Mouse (Mus musculus): ENCODE results near the gene Sctr. TPM values are rescaled to one million over a fixed set of nuclear protein-coding genes. Genes with fewer than 3 reads are reported as not detected.

Gene Sctr
- polyA plus RNA-seq, 1 experiment from 2014 or later = 0.11 TPM

DNA sequence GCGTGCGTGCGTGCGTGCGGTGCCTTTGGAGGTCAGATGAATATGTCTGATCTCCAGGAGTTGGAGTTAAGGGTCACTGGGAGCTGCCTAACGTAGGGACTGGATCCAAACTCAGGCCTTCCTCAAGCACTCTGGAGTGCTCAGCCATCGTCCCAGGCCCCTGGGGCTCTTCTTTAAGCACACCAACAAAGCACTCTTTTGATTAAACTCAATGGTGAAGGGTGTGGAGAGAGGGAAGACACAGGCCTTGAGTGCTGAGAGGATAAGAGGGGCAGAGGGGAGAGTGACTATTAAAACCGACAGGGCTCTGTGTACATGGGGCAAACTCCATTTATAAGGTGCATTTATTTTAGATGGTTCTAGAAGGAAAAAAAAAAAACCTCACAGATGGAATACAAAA is 35.7 kb downstream of the Sctr start:
- 75% methylated on average over 8 of the region's 8 CpGs for WGBS
- Histone ChIP-seq H3K9ac (ENCODE audit: low read length) (no peak overlapping the region), H3K36me3 (ENCODE audit: control insufficient read depth, insufficient read depth, low read length) (no peaks in the 10 kb centered on the region), H3K27me3 (ENCODE audit: control insufficient read depth, insufficient read depth, low read length) (no peaks in the 10 kb centered on the region), H3K4me3 (ENCODE audit: control insufficient read depth in 1 of 2, insufficient read depth in 1 of 2, low read depth in 1 of 2, low read length in 2 of 2) (no peak overlapping the region), H3K4me2 (ENCODE audit: low read length) (no peak overlapping the region), H3K9me3 (ENCODE audit: control insufficient read depth, low read length) (no peaks in the 10 kb centered on the region), H3K4me1 (ENCODE audit: control insufficient read depth in 2 of 2, insufficient read depth in 2 of 2, low read length in 2 of 2) (no peaks in the 10 kb centered on the region; a peak in 2 of 4 replicates), H3K27ac (replicated peaks in 1 of 2; ENCODE audit: control insufficient read depth in 1 of 2, insufficient read depth in 1 of 2, low read depth in 2 of 2, low read length in 2 of 2) (no peak overlapping the region)
- no peak for ATAC-seq (ENCODE audit: insufficient number of reproducible peaks, insufficient read depth, low FRiP score, low read depth)

GRCm38 (mm10) chr1:120044584-120044983 is 37.9 kb downstream of the Sctr start:
- Histone ChIP-seq H3K4me2 (ENCODE audit: low read length) (no peak overlapping the region), H3K27ac (replicated peaks in 1 of 2; ENCODE audit: control insufficient read depth in 1 of 2, insufficient read depth in 1 of 2, low read depth in 2 of 2, low read length in 2 of 2) (no peak overlapping the region), H3K36me3 (ENCODE audit: control insufficient read depth, insufficient read depth, low read length) (no peaks in the 10 kb centered on the region), H3K4me1 (ENCODE audit: control insufficient read depth in 2 of 2, insufficient read depth in 2 of 2, low read length in 2 of 2) (no peaks in the 10 kb centered on the region), H3K4me3 (ENCODE audit: control insufficient read depth in 1 of 2, insufficient read depth in 1 of 2, low read depth in 1 of 2, low read length in 2 of 2) (no peak overlapping the region), H3K9ac (ENCODE audit: low read length) (no peak overlapping the region), H3K9me3 (ENCODE audit: control insufficient read depth, low read length) (no peaks in the 10 kb centered on the region), H3K27me3 (ENCODE audit: control insufficient read depth, insufficient read depth, low read length) (no peaks in the 10 kb centered on the region)
- no peak for ATAC-seq (ENCODE audit: insufficient number of reproducible peaks, insufficient read depth, low FRiP score, low read depth)
- 78% methylated on average over 16 of the region's 16 CpGs for whole genome bisulfite sequencing

GRCm38 (mm10) chr1:120047325-120047724 is 40.6 kb downstream of the Sctr start:
- H3K4me2 ChIP-seq (ENCODE audit: low read length) = no peak overlapping the region
- H3K4me1 ChIP-seq (ENCODE audit: control insufficient read depth in 2 of 2, insufficient read depth in 2 of 2, low read length in 2 of 2) = no peaks in the 10 kb centered on the region
- no peaks in the 10 kb centered on the region for H3K27me3 ChIP-seq (ENCODE audit: control insufficient read depth, insufficient read depth, low read length)
- no peak overlapping the region for H3K27ac ChIP-seq (replicated peaks in 1 of 2; ENCODE audit: control insufficient read depth in 1 of 2, insufficient read depth in 1 of 2, low read depth in 2 of 2, low read length in 2 of 2)
- no peaks in the 10 kb centered on the region for H3K36me3 ChIP-seq (ENCODE audit: control insufficient read depth, insufficient read depth, low read length)
- H3K4me3 ChIP-seq (ENCODE audit: control insufficient read depth in 1 of 2, insufficient read depth in 1 of 2, low read depth in 1 of 2, low read length in 2 of 2) = no peak overlapping the region
- no peaks in the 10 kb centered on the region for H3K9me3 ChIP-seq (ENCODE audit: control insufficient read depth, low read length)
- no peak overlapping the region for H3K9ac ChIP-seq (ENCODE audit: low read length)
- no peak for ATAC-seq (ENCODE audit: insufficient number of reproducible peaks, insufficient read depth, low FRiP score, low read depth)

DNA sequence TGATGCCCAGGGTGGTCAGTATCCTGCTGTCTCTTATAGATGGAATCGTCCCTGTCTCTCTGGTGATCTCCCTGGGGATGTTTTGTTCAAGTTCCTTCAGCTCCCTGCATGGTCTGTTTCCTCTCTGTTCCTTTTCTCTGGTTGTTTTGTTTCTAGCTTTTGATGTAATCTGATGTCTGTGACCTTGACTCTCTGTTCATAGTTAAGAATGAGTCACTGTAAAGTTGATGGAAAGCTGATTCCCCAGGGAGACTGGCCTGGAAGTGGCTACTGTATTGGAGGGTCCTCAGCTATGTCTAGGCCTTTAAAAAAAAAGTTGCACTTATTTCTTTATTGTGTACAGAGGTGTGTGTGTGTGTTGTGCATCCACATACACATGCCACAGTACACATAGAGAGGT is 44.4 kb downstream of the Sctr start:
- H3K36me3 ChIP-seq (ENCODE audit: control insufficient read depth, insufficient read depth, low read length) = no peaks in the 10 kb centered on the region
- 0 out of 2 replicates have a peak, but pooled peaks cover 5% of the 10 kb centered on the region for H3K9me3 ChIP-seq (ENCODE audit: control insufficient read depth, low read length)
- peaks cover 0 to 5% of the 10 kb centered on the region in 2 experiments; a peak in 1 of 4 replicates for H3K4me1 ChIP-seq (ENCODE audit: control insufficient read depth in 2 of 2, insufficient read depth in 2 of 2, low read length in 2 of 2)
- 38% methylated on average over 1 of the region's 1 CpGs for WGBS
- no peak overlapping the region for H3K4me2 ChIP-seq (ENCODE audit: low read length)
- no peak overlapping the region for H3K9ac ChIP-seq (ENCODE audit: low read length)
- no peak for ATAC-seq (ENCODE audit: insufficient number of reproducible peaks, insufficient read depth, low FRiP score, low read depth)
- H3K27me3 ChIP-seq (ENCODE audit: control insufficient read depth, insufficient read depth, low read length) = no peaks in the 10 kb centered on the region
- no peak overlapping the region for H3K4me3 ChIP-seq (ENCODE audit: control insufficient read depth in 1 of 2, insufficient read depth in 1 of 2, low read depth in 1 of 2, low read length in 2 of 2)
- no peak overlapping the region for H3K27ac ChIP-seq (replicated peaks in 1 of 2; ENCODE audit: control insufficient read depth in 1 of 2, insufficient read depth in 1 of 2, low read depth in 2 of 2, low read length in 2 of 2)

GRCm38 (mm10) chr1:120054997-120055396 is 48.3 kb downstream of the Sctr start:
- no peak overlapping the region for H3K4me3 ChIP-seq (ENCODE audit: control insufficient read depth in 1 of 2, insufficient read depth in 1 of 2, low read depth in 1 of 2, low read length in 2 of 2)
- peaks cover 2 to 7% of the 10 kb centered on the region in 2 experiments; a peak in 3 of 4 replicates for H3K4me1 ChIP-seq (ENCODE audit: control insufficient read depth in 2 of 2, insufficient read depth in 2 of 2, low read length in 2 of 2)
- 79% methylated on average over 6 of the region's 6 CpGs for WGBS
- no peak for ATAC-seq (ENCODE audit: insufficient number of reproducible peaks, insufficient read depth, low FRiP score, low read depth)
- no peak overlapping the region for H3K27ac ChIP-seq (replicated peaks in 1 of 2; ENCODE audit: control insufficient read depth in 1 of 2, insufficient read depth in 1 of 2, low read depth in 2 of 2, low read length in 2 of 2)
- H3K27me3 ChIP-seq (ENCODE audit: control insufficient read depth, insufficient read depth, low read length) = no peaks in the 10 kb centered on the region
- H3K9me3 ChIP-seq (ENCODE audit: control insufficient read depth, low read length) = 0 out of 2 replicates have a peak, but pooled peaks cover 5% of the 10 kb centered on the region
- H3K36me3 ChIP-seq (ENCODE audit: control insufficient read depth, insufficient read depth, low read length) = no peaks in the 10 kb centered on the region
- no peak overlapping the region for H3K4me2 ChIP-seq (ENCODE audit: low read length)
- H3K9ac ChIP-seq (ENCODE audit: low read length) = no peak overlapping the region

DNA sequence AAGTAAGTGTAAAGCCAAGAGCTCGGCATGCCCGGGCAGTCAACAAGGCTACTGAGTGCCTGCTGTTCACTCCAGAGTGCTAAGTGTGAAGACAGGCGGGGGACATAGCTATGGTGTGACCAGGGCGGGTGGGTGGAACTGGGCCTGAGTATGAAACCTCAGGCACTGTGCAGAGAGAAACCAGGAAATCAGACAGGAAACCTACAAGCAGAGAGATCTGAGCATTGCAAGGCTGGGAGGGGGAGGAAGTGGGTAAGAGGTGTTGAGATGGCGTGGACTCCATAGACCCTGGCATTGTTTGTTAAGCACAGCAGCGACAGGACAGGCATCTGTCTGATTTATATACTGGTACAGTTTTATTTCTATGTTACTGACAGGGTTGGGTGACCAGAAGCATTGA is 48.8 kb downstream of the Sctr start:
- H3K9me3 ChIP-seq (ENCODE audit: control insufficient read depth, low read length) = 0 out of 2 replicates have a peak, but pooled peaks cover 5% of the 10 kb centered on the region
- H3K4me2 ChIP-seq (ENCODE audit: low read length) = no peak overlapping the region
- no peaks in the 10 kb centered on the region for H3K27me3 ChIP-seq (ENCODE audit: control insufficient read depth, insufficient read depth, low read length)
- no peak for ATAC-seq (ENCODE audit: insufficient number of reproducible peaks, insufficient read depth, low FRiP score, low read depth)
- no peak overlapping the region for H3K27ac ChIP-seq (replicated peaks in 1 of 2; ENCODE audit: control insufficient read depth in 1 of 2, insufficient read depth in 1 of 2, low read depth in 2 of 2, low read length in 2 of 2)
- 62% methylated on average over 6 of the region's 6 CpGs for WGBS
- H3K4me1 ChIP-seq (ENCODE audit: control insufficient read depth in 2 of 2, insufficient read depth in 2 of 2, low read length in 2 of 2) = peaks cover 2 to 7% of the 10 kb centered on the region in 2 experiments; a peak in 3 of 4 replicates
- H3K9ac ChIP-seq (ENCODE audit: low read length) = no peak overlapping the region
- no peak overlapping the region for H3K4me3 ChIP-seq (ENCODE audit: control insufficient read depth in 1 of 2, insufficient read depth in 1 of 2, low read depth in 1 of 2, low read length in 2 of 2)
- no peaks in the 10 kb centered on the region for H3K36me3 ChIP-seq (ENCODE audit: control insufficient read depth, insufficient read depth, low read length)

- H3K36me3 ChIP-seq (ENCODE audit: control insufficient read depth, insufficient read depth, low read length) = no peaks in the 10 kb centered on the region
- H3K4me1 ChIP-seq (ENCODE audit: control insufficient read depth in 2 of 2, insufficient read depth in 2 of 2, low read length in 2 of 2) = peaks cover 2 to 7% of the 10 kb centered on the region in 2 experiments; a peak in 3 of 4 replicates
- 0 out of 2 replicates have a peak, but pooled peaks cover 5% of the 10 kb centered on the region for H3K9me3 ChIP-seq (ENCODE audit: control insufficient read depth, low read length)
- H3K27me3 ChIP-seq (ENCODE audit: control insufficient read depth, insufficient read depth, low read length) = no peaks in the 10 kb centered on the region
- H3K4me2 ChIP-seq (ENCODE audit: low read length) = no peak overlapping the region
- no peak overlapping the region for H3K9ac ChIP-seq (ENCODE audit: low read length)
- ATAC-seq (ENCODE audit: insufficient number of reproducible peaks, insufficient read depth, low FRiP score, low read depth) = no peak
- H3K4me3 ChIP-seq (ENCODE audit: control insufficient read depth in 1 of 2, insufficient read depth in 1 of 2, low read depth in 1 of 2, low read length in 2 of 2) = no peak overlapping the region
- WGBS = 66% methylated on average over 7 of the region's 7 CpGs
- H3K27ac ChIP-seq (replicated peaks in 1 of 2; ENCODE audit: control insufficient read depth in 1 of 2, insufficient read depth in 1 of 2, low read depth in 2 of 2, low read length in 2 of 2) = no peak overlapping the region
Observed at GRCm38 (mm10) chr1:120056236-120056635, 49.5 kb downstream of the Sctr start.

DNA sequence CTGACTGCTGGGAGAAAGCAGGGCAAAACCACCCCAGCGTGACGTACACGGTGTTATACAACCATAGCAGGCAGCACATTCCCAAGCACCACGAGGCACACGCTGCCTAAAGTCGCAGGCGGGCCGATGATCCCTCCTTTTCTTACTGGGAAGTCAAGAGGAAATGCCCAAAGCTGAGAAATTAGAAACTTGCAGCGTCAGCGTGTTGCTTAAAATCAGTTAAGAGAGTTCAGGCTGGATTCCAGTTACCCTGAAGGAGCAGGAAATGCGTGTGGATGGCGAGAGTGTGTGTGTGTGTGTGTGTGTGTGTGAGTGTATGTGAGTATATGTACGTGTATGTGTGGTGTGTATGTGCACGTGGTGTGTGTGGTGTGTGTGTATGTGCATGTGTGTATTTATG is 50.4 kb downstream of the Sctr start:
- WGBS = 61% methylated on average over 14 of the region's 14 CpGs
- Histone ChIP-seq H3K9me3 (ENCODE audit: control insufficient read depth, low read length) (0 out of 2 replicates have a peak, but pooled peaks cover 5% of the 10 kb centered on the region), H3K4me3 (ENCODE audit: control insufficient read depth in 1 of 2, insufficient read depth in 1 of 2, low read depth in 1 of 2, low read length in 2 of 2) (no peak overlapping the region), H3K4me2 (ENCODE audit: low read length) (no peak overlapping the region), H3K27ac (replicated peaks in 1 of 2; ENCODE audit: control insufficient read depth in 1 of 2, insufficient read depth in 1 of 2, low read depth in 2 of 2, low read length in 2 of 2) (no peak overlapping the region), H3K27me3 (ENCODE audit: control insufficient read depth, insufficient read depth, low read length) (no peaks in the 10 kb centered on the region), H3K9ac (ENCODE audit: low read length) (no peak overlapping the region), H3K36me3 (ENCODE audit: control insufficient read depth, insufficient read depth, low read length) (no peaks in the 10 kb centered on the region), H3K4me1 (ENCODE audit: control insufficient read depth in 2 of 2, insufficient read depth in 2 of 2, low read length in 2 of 2) (peaks cover 2 to 7% of the 10 kb centered on the region in 2 experiments; a peak in 3 of 4 replicates)
- ATAC-seq (ENCODE audit: insufficient number of reproducible peaks, insufficient read depth, low FRiP score, low read depth) = no peak
